Mouse (Mus musculus) liver, embryonic 15.5 days (tissue): ENCODE data around the gene Slco3a1. TPM values are rescaled to one million over a fixed set of nuclear protein-coding genes. Genes with fewer than 3 reads are reported as not detected.

Experiments
- ATAC-seq: fragments of 200-750 bp; cut with Nextera tagmentation; 2 replicates; pipeline ENCODE4 v1.8.0; 2017; ENCODE audit warnings: moderate number of reproducible peaks, mild to moderate bottlenecking, moderate library complexity; ENCODE audit not compliant: insufficient read depth
- H3K27ac ChIP-seq: fragments of 300-500 bp; sonication (generic); replicated peaks from 2 replicates; pipeline ENCODE4 v1.5.1; 2015; ENCODE audit warnings: mild to moderate bottlenecking, inconsistent platforms
- H3K27me3 ChIP-seq: fragments of 300-500 bp; sonication (generic); 2 replicates; pipeline ENCODE4 v1.6.1; 2015; ENCODE audit warnings: mild to moderate bottlenecking, inconsistent platforms
- H3K36me3 ChIP-seq: fragments of 300-500 bp; sonication (generic); replicated peaks from 2 replicates; pipeline ENCODE4 v1.6.1; 2015; ENCODE audit warnings: moderate library complexity, mild to moderate bottlenecking, inconsistent platforms
- H3K4me1 ChIP-seq: fragments of 300-500 bp; sonication (generic); replicated peaks from 2 replicates; pipeline ENCODE4 v1.6.1; 2015; ENCODE audit warnings: inconsistent platforms
- H3K4me2 ChIP-seq: fragments of 300-500 bp; sonication (generic); 2 replicates; pipeline ENCODE4 v1.6.1; 2015; ENCODE audit warnings: moderate library complexity, mild to moderate bottlenecking, inconsistent platforms
- H3K4me3 ChIP-seq: fragments of 300-500 bp; sonication (generic); replicated peaks from 2 replicates; pipeline ENCODE4 v1.5.1; 2015; ENCODE audit warnings: mild to moderate bottlenecking, inconsistent platforms
- H3K9ac ChIP-seq: fragments of 300-500 bp; sonication (generic); 2 replicates; pipeline ENCODE4 v1.6.1; 2015; ENCODE audit warnings: moderate library complexity, mild to moderate bottlenecking, inconsistent platforms
- H3K9me3 ChIP-seq: fragments of 300-500 bp; sonication (generic); replicated peaks from 2 replicates; pipeline ENCODE4 v1.6.1; 2016; ENCODE audit warnings: inconsistent platforms
- WGBS: fragments of 180-500 bp; shearing (Covaris S2); methylation state at CpG from one replicate; pipeline ENCODE4 v1.1.7; 2015; ENCODE audit warnings: mixed read lengths; ENCODE audit not compliant: insufficient replicate concordance; 5-methylcytosine and 5-hydroxymethylcytosine counted together
- polyA plus RNA-seq: library from polyadenylated mRNA; unstranded; fragments of >200 nt; fragmentation: Nextera tagmentation; extraction: Ambion mirVana; gene quantifications from 2 replicates; pipeline ENCODE4 v1.2.1, GENCODE M21; 2015

The Slco3a1 gene
- polyA plus RNA-seq, 1 experiment from 2014 or later = 1.2 TPM

- Histone ChIP-seq H3K9ac (no peak overlapping the region), H3K27ac (no peak overlapping the region), H3K36me3 (no peaks in the 10 kb centered on the region), H3K9me3 (no peaks in the 10 kb centered on the region), H3K4me1 (no peaks in the 10 kb centered on the region), H3K27me3 (no peaks in the 10 kb centered on the region), H3K4me3 (no peak overlapping the region), H3K4me2 (no peak overlapping the region)
- WGBS = 52% methylated on average over 6 of the region's 6 CpGs
- ATAC-seq = no peak
Measured at GRCm38 (mm10) chr7:74527689-74528088, 26.9 kb downstream of the Slco3a1 start.

GRCm38 (mm10) chr7:74526030-74526429 is 28.6 kb downstream of the Slco3a1 start:
- Histone ChIP-seq H3K27me3 (no peaks in the 10 kb centered on the region), H3K9me3 (no peaks in the 10 kb centered on the region), H3K9ac (no peak overlapping the region), H3K4me2 (no peak overlapping the region), H3K36me3 (no peaks in the 10 kb centered on the region), H3K27ac (no peak overlapping the region), H3K4me1 (no peaks in the 10 kb centered on the region), H3K4me3 (no peak overlapping the region)
- WGBS = 44% methylated on average over 4 of the region's 4 CpGs
- ATAC-seq = no peak

GRCm38 (mm10) chr7:74525586-74525985 is 29.0 kb downstream of the Slco3a1 start:
- Histone ChIP-seq H3K9me3 (no peaks in the 10 kb centered on the region), H3K36me3 (no peaks in the 10 kb centered on the region), H3K4me2 (no peak overlapping the region), H3K9ac (no peak overlapping the region), H3K4me1 (no peaks in the 10 kb centered on the region), H3K4me3 (no peak overlapping the region), H3K27me3 (no peaks in the 10 kb centered on the region), H3K27ac (no peak overlapping the region)
- no peak for ATAC-seq
- 16% methylated on average over 2 of the region's 2 CpGs for WGBS

- no peak for ATAC-seq
Measured at GRCm38 (mm10) chr7:74524188-74524971, 30.2 kb downstream of the Slco3a1 start.

GRCm38 (mm10) chr7:74523086-74523485 is 31.5 kb downstream of the Slco3a1 start:
- no peaks in the 10 kb centered on the region for H3K9me3 ChIP-seq
- no peak overlapping the region for H3K9ac ChIP-seq
- H3K4me3 ChIP-seq = no peak overlapping the region
- no peak for ATAC-seq
- H3K27ac ChIP-seq = no peak overlapping the region
- no peaks in the 10 kb centered on the region for H3K36me3 ChIP-seq
- WGBS = 50% methylated on average over 4 of the region's 4 CpGs
- H3K27me3 ChIP-seq = no peaks in the 10 kb centered on the region
- no peak overlapping the region for H3K4me2 ChIP-seq
- no peaks in the 10 kb centered on the region for H3K4me1 ChIP-seq

More at GRCm38 (mm10) chr7:74524188-74524971, 30.2 kb downstream of the Slco3a1 start:
- Histone ChIP-seq H3K27ac (no peak overlapping the region), H3K4me2 (no peak overlapping the region), H3K9ac (no peak overlapping the region), H3K4me1 (no peaks in the 10 kb centered on the region), H3K27me3 (no peaks in the 10 kb centered on the region), H3K4me3 (no peak overlapping the region), H3K9me3 (no peaks in the 10 kb centered on the region), H3K36me3 (no peaks in the 10 kb centered on the region)
- 58% methylated on average over 8 of the region's 8 CpGs for WGBS

- Histone ChIP-seq H3K27ac (no peak overlapping the region), H3K4me1 (no peaks in the 10 kb centered on the region), H3K4me3 (no peak overlapping the region), H3K36me3 (no peaks in the 10 kb centered on the region), H3K9me3 (no peaks in the 10 kb centered on the region), H3K27me3 (no peaks in the 10 kb centered on the region), H3K9ac (no peak overlapping the region), H3K4me2 (no peak overlapping the region)
- 54% methylated on average over 4 of the region's 4 CpGs for WGBS
- no peak for ATAC-seq
Measured at GRCm38 (mm10) chr7:74522260-74522659, 32.3 kb downstream of the Slco3a1 start.

- H3K4me2 ChIP-seq = no peak overlapping the region
- H3K4me1 ChIP-seq = no peaks in the 10 kb centered on the region
- no peak overlapping the region for H3K9ac ChIP-seq
- 58% methylated on average over 6 of the region's 6 CpGs for WGBS
- H3K36me3 ChIP-seq = no peaks in the 10 kb centered on the region
- no peak for ATAC-seq
- H3K27me3 ChIP-seq = no peaks in the 10 kb centered on the region
- no peak overlapping the region for H3K27ac ChIP-seq
- H3K9me3 ChIP-seq = no peaks in the 10 kb centered on the region
- H3K4me3 ChIP-seq = no peak overlapping the region
Measured at GRCm38 (mm10) chr7:74519386-74519785, 35.2 kb downstream of the Slco3a1 start.

GRCm38 (mm10) chr7:74518776-74519175 is 35.8 kb downstream of the Slco3a1 start:
- Histone ChIP-seq H3K27me3 (no peaks in the 10 kb centered on the region), H3K4me1 (no peaks in the 10 kb centered on the region), H3K36me3 (no peaks in the 10 kb centered on the region), H3K9me3 (no peaks in the 10 kb centered on the region), H3K9ac (no peak overlapping the region), H3K27ac (no peak overlapping the region), H3K4me2 (no peak overlapping the region), H3K4me3 (no peak overlapping the region)
- ATAC-seq = no peak
- WGBS = 75% methylated on average over 1 of the region's 1 CpGs

- Histone ChIP-seq H3K36me3 (no peaks in the 10 kb centered on the region), H3K4me1 (no peaks in the 10 kb centered on the region), H3K27ac (no peak overlapping the region), H3K27me3 (no peaks in the 10 kb centered on the region), H3K4me2 (no peak overlapping the region), H3K9ac (no peak overlapping the region), H3K4me3 (no peak overlapping the region), H3K9me3 (no peaks in the 10 kb centered on the region)
- no peak for ATAC-seq
- WGBS = 63% methylated on average over 5 of the region's 5 CpGs
Measured at GRCm38 (mm10) chr7:74518255-74518654, 36.3 kb downstream of the Slco3a1 start.

GRCm38 (mm10) chr7:74510676-74511075 is 43.9 kb downstream of the Slco3a1 start:
- no peaks in the 10 kb centered on the region for H3K9me3 ChIP-seq
- no peak overlapping the region for H3K9ac ChIP-seq
- H3K27ac ChIP-seq = no peak overlapping the region
- H3K4me3 ChIP-seq = no peak overlapping the region
- no peaks in the 10 kb centered on the region for H3K4me1 ChIP-seq
- H3K36me3 ChIP-seq = no peaks in the 10 kb centered on the region
- no peaks in the 10 kb centered on the region for H3K27me3 ChIP-seq
- no peak overlapping the region for H3K4me2 ChIP-seq
- ATAC-seq = no peak
- WGBS = 39% methylated on average over 1 of the region's 1 CpGs

- Histone ChIP-seq H3K27me3 (no peaks in the 10 kb centered on the region), H3K4me2 (no peak overlapping the region), H3K4me1 (no peaks in the 10 kb centered on the region), H3K4me3 (no peak overlapping the region), H3K27ac (no peak overlapping the region), H3K9me3 (no peaks in the 10 kb centered on the region), H3K36me3 (no peaks in the 10 kb centered on the region), H3K9ac (no peak overlapping the region)
- ATAC-seq = no peak
- 62% methylated on average over 4 of the region's 4 CpGs for WGBS
Measured at GRCm38 (mm10) chr7:74508205-74508604, 46.4 kb downstream of the Slco3a1 start.

- 73% methylated on average over 5 of the region's 5 CpGs for WGBS
- Histone ChIP-seq H3K4me3 (no peak overlapping the region), H3K27me3 (no peaks in the 10 kb centered on the region), H3K27ac (no peak overlapping the region), H3K9me3 (no peaks in the 10 kb centered on the region), H3K36me3 (no peaks in the 10 kb centered on the region), H3K9ac (no peak overlapping the region), H3K4me1 (no peaks in the 10 kb centered on the region), H3K4me2 (no peak overlapping the region)
- no peak for ATAC-seq
Measured at GRCm38 (mm10) chr7:74506856-74507255, 47.7 kb downstream of the Slco3a1 start.
